Mouse (Mus musculus) T-cell, adult 2 months (primary cell): ENCODE results near the gene Trim40.
"Not testable (repeated sequence)": the region's sequence is repeated elsewhere in the genome, so short reads cannot be mapped to it uniquely, and the experiment has no call there.

Source experiments
- DNase-seq: peaks from one replicate; pipeline ENCODE4 v3.0.0; 2022; ENCODE audit warnings: low spot score

The Trim40 gene

DNA sequence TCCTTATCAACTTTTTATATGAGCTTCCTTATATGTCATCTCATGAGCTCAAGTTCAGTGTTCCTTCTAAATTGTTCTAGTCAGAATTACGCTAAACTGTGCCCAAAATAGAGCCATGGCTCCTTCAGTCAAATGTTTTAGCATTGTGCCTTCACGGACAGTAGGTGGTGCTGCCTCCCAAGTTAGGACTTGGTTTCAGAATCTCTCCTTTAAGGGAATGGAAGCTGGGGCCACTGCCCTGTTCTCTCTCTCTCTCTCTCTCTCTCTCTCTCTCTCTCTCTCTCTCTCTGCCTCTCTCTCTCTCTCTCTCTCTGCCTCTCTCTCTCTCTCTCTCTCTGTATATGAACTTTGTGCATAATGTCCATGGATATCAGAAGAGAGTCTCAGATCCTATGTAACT is 2.4 kb upstream of the Trim40 start:
- DNase-seq, result peak; percentile 19

DNA sequence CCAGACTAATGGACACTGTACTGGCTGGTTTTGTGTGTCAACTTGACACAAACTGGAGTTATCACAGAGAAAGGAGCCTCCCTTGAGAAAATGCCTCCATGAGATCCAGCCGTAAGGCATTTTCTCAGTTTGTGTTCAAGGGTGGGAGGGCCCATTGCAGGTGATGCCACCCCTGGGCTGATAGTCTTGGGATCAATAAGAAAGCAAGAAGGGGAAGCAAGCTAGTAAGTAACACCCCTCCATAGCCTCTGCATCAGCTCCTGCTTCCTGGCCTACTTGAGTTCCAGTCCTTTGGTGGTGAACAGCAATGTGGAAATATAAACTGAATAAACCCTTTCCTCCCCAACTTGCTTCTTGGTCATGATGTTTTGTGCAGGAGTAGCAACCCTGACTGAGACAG is 1.6 kb upstream of the Trim40 start:
- DNase-seq, result not testable (repeated sequence)

DNA sequence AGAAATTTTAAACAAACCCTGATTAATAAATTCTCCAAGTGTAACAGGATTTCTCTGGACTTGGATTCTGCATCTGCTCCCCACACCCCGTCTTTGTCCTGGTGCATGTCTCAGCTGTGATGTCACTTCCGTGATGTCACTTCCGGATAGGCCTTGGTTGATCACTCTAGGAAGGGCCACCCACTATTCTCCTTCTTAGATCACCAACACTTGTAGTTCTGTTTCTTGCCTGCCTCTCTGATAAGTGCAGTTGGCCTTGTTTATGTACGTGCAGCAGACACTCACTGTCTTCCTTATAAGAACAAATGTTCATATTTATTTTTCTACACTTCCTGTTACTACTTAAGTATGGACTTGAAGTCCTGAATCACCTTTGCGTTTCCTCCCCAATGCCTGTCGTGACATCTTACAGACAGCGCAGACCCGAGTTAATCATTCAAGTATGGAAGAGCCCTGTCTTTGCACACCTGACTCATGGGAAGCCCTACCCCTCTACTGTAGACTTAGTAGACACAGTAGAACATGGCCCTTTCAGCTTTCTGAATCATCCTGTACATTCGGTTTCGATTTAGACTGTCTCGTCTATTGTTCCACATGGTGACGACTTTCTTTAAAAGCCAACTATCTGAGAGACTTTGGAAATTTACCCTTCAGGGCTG is 4.7 kb downstream of the Trim40 start:
- no peak for DNase-seq

DNA sequence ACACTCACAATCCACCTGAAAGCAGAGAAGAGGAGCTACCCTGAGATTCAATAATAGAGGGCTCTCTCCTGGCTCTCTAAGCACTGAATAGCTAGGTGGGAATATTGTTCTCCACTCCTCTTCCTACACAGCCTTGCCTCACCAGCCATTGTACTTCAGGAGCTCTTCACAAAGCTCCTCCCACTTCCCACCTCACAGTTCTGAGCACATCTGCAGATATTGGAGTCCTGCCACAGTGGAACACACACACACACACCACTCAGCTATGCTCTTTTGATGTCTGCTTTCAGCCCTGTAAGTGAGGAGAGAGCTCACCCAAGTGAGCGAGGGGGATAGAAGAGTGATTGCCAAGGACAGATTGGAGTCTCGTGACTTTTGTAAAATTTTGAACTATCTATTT is 6.6 kb downstream of the Trim40 start:
- DNase-seq, result no peak

DNA sequence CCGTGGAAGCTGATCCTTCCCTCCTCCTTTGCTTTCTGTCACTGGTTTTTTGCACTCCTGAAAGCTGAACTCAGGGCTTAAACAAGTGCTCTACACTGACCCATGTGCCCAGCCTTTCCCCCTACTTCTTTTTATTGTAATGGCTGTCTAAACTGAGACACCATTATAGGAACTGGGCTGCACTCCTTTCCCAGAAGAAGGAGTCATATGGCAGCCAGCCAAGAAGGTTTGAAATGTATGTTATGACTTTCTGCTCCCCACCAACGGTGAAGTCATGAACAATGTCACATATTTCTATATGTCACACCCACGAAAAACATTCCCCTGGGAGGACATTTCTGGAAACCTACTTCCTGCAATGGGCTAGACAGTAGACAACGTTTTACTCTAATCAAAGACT is 15.3 kb downstream of the Trim40 start:
- DNase-seq, result no peak

DNA sequence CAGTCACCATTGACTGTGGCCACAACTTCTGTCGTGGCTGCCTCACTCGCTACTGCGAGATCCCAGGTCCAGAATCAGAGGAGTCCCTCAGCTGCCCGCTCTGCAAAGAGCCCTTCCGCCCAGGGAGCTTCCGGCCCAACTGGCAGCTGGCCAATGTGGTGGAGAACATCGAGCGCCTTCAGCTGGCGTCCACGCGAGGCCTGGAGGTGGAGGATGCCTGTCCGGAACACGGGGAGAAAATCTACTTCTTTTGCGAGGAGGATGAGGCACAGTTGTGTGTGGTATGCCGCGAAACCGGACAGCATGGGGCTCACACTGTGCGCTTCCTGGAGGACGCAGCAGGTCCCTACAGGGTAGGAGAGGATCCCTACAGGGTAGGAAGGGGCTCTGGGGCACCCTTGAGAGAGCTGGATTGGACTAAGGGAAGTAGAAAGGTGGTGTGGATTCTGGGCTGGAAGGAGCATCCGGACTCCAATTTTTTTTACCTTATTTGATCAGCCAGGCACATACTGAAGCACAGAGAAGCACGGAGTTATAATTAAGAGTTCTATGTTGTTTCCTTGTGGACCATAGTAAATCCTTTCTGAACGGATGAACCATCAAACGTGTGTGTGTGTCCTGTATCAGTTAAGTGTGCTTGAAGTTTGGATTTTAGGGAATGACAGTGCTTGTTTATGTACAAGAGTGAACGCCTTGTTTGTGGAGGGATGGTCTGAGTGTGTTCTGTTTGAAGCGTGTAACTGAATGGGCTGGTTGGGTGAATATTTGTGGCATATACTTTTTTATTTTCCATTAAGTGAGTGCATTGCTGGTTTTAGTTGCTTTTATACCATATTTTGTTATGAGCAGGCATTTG is 19.7 kb downstream of the Trim40 start:
- DNase-seq, result no peak

DNA sequence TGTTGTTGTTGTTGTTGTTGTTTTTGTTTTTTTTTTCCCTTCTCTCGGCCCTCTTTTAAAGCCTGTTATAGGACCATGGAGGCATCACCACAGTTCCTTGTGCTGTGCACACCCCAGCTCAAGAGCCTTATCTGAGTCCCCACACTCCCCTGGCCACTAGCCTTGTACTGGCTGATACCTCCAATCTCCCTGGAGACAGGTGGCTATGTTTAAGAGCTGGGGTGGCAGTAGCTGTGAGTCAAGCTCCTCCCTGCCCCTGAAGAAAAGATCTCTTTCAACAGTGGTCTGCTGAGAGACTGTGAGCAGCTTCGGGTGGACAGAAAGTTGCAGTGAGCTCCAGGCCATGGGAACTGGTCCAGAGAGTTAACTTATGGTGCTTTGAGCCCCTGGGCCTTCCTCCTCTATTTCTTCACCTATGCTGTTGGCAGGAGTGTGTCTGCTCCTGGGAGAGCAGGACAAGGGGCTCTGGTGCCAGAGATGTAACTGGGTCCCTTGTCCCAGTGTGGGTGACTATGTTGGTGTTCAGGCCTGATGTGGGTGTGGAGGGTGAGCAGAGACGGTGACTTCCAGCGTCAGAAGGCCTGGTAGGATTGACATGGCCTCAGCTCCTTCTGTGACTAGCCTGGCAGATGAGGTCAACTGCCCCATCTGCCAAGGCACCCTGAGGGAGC is 20.5 kb downstream of the Trim40 start, which contains the start of gene Trim10:
Trim10 (plus strand) TSS at position 291 of the 671 bp plus-strand sequence.
- no peak for DNase-seq

DNA sequence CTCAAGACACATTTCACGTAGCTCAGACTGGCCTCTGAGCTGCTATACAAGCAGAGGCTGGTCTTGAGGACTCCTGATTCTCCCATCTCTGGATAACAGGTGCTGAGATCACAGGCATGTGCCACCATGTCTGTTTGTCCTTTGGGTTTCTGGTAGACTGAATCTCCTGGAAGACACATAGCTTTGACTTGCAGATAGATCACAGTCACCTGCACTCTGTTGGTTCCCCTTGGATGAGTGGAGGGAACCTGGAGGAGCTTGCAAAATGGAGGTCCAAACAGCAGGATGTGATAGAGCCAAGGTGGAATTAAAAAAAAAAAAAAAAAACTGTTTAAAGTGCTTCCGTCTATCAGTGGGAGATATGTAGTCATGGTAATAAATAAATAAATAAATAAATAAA is 21.1 kb downstream of the Trim40 start:
- DNase-seq, result no peak

DNA sequence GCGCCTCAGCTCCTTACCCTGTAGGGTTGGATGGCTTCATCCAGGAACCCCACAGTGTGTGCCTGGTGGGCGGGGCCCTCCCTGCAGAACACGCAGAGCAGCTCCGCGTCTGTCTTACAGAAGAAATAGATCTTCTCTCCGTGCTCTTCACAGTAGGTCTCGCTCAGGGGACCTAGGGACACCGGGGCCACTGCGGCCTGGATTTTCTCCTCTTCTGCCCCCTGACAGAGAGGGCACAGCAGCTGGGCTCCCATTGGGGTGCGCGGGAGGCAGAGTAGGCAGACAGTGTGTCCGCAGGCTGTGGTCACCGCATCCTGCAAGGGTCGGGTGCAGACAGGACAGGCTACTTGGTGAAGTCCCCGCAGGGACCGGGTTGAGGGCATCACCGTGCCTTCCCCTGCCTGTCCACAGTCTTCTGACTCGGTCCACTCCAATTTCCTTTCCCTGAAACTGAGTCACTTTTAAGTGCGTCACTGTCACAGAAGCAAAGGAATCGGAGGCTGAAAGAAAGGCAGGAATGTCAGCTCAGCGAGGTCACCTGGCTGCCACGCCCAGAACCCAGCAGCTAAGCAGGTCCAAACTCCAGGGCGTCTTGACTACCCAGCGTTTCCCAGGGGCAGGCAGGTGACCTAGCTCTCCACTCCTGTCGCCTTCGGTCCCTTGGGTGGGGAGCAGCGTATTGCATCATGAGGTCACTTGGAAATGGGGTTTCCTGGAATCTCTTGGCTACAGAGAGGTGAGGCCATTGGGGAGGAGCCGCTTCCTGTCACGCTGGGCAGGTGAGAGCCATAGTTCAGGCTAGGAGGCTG is 23.0 kb downstream of the Trim40 start, which contains the start of gene Trim15:
Trim15 (minus strand) TSS at position 492 of the 809 bp plus-strand sequence.
- no peak for DNase-seq

DNA sequence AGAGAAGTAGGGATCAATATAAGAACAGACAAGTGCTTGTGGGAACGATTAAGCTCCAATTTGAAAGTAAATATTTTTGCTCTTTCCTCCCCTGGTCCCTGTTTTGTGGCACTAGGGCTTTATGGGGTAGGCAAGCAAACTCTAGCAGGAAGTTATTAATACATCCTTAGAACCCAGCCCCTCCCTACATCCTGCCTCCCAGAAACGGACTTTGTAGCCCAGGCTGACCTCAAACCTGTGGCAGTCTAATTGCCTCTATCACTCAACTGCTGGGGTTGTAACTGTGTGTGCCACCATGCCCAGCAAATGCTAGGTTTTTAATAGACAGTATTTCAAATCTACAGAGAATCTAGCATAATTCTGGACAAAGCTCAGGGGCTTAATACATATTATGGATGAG is 28.2 kb downstream of the Trim40 start:
- DNase-seq, result no peak

DNA sequence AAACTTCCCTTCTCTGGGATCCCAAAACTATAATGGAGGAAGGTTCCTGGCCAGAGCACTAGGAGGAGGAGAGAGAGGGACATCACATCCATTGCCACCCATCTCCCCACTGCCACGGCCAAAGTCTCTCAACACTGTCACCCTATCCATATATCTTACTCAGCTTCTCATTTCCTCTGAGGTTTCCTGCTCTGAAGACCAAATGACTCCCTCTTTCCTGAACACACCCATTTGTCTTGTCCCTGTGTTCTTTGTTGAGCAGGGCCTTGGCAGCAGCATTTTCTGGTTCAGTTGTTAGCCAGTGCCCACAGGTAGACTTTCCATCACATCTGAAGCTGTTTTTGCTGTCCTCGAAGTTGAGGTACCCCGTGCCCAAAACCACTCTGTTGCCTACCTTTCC is 31.7 kb downstream of the Trim40 start:
- no peak for DNase-seq

DNA sequence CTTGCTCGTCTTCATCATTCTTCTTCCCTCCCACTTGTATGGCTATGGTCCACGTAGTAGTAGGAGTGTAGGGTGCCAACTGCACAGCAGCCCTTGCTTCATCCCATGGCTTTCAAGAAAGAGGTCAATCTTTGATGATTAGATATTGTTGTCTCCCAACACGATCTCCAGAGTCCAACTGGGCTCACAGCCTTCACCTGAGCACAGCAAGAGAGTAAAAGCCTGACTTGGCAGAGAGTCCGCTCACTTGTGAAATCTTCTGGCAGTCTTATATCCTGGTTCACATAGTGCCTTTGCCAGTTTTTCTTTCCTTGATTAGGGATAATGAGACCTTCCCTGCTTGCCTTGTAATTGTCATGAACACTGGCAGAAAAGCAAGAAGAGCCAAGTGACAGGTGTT is 33.7 kb downstream of the Trim40 start:
- no peak for DNase-seq

DNA sequence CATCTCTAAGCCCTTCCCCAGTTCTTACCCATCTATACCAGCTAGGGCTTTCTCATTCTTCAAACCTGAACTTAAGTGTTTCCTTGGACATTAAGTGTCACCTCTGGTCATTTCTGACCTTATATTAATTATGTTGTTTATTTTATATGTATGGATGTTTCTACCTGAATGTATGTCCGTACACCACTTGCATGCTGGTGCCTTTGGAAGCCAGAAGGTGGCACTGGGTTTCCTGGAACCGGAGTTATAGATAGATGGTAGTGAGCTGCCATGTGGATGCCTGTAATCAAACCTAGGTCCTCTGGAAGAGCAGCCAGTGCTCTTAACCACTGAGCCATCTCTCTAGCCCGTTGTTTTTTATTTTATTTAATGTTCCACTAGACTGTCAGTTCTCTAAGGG is 34.4 kb downstream of the Trim40 start:
- no peak for DNase-seq

DNA sequence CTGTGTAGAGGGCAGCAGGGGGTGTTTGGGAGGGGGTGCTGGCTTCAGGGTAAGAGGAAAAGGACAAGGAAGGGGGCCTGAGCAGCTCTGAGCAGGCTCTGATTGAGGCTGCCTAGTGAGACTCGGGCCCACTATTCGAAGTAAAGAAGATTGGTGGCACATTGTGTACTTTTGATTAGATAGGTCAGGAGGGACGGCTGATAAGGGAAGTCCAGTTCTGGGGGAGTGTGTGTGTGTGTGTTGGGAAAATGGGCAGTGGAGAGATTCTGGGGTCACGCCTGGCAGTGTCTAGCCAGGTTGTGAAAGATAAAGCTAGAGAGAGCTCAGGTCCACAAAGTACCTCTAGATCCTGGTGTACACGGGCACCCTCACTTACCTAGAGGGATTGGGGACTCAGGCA is 38.3 kb downstream of the Trim40 start:
- no peak for DNase-seq

DNA sequence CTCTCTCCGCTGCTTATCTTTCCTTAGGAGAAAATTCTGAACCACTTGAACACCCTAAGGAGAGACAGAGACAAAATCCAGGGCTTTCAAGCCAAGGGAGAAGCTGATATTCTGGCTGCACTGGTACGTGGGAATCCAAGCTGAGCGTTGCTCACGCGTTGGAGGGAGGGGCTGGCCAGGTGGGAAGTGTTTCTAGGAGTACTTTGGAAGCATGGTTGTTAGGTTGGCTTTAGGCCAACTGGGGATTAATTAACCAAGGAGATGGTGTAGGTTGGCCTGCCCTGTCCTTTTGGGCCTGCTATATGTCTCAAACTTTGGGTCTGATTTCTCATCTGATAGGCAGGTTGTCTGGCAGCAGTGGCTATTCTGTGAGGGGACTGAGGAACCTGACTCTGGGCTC is 38.7 kb downstream of the Trim40 start:
- DNase-seq, result no peak

DNA sequence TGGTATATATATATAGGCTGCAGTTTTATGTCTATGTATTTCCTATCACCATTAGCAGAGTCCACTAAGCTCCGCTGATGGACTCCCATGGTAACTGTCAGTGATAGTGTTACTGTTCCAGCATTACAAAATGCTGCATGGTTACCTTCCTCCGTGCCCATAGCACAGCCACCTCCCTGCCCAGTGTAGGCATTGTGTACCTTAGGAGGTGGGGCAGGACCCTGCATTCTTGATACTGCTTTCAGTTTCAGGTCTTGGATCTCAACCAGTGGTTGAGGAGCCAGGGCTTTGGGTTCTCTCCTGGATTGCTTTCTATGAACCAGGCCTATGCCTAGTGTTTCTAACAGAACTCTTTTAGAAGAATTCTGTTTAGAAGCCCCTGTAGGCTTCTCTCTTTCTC is 39.9 kb downstream of the Trim40 start:
- no peak for DNase-seq

DNA sequence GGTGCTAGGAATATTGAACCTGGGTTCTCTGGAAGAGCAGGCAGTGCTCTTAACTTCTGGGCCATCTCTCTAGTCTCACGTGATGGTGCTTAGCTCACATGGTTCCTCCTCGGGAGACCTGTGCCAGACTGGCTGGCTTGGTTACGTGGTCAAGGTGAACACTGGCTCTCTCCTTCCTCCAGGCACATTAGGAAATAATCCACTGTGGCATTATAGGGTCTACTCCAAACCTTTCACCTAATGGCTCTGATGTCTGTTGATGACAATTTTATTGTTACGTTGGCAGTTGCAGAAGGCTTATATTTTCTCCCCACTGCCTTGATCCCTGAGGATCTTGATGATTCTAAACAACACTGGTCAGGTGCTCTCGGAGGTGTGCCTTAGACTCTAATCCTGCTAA is 41.0 kb downstream of the Trim40 start:
- DNase-seq, result no peak

DNA sequence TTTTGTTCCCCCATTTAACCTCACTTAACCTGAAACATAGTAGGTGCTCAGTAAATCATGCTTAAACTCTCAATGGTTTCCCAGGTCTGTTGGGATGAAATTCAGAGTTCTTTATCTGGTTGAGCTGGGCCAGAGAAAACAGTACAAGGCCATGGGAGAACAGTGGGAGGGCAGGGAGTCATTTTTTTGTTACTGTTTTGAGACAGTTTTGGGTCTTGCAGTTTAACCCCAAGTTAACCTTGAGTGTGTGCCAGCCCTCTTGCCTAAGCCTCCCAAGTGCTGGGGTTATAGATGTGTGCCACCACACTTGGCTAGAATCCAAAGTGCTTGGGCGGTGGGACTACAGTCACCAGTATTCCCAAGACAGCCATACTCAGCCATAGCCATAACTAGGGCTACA is 45.2 kb downstream of the Trim40 start:
- no peak for DNase-seq

DNA sequence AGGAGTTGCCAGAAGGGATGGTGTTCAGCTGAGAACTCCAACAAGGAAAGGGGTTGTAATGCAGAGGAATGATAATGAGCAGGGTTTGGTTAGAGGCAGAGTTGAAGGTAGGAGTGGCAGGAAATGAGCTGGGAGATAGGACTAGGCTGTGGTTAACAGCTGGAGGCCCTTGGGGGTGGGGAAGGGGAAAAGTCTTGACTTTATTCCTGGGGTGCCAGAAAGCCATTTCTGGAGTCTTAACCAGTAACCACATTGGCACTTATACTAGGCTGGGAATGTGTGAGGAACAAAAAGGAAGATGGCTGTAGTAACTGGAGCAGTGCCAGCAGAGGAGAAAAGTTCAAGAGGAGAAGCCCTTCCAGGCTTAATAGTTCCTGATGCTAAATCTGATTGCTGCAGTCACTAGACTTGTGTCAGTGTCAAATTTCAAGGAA is 45.6 kb downstream of the Trim40 start:
- no peak for DNase-seq

DNA sequence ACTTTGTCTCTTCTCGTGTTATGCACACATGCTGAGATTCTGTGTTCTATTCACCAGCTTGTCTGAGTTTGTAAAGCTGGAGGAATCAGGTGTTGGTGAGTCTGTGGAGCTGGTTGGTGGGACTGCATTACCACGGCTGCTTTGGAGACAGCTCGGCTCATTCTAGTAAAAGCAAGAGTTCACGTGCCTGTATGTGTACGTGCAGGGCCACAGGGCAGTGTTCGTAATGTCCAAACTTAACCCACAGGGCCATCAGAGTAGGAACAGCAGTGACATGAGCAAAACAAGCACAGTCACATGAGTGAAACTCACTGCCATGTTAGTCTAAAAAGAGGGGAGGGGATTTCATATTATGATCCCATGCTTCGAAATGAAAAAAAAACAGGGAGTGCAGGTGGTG is 46.2 kb downstream of the Trim40 start:
- DNase-seq, result no peak

DNA sequence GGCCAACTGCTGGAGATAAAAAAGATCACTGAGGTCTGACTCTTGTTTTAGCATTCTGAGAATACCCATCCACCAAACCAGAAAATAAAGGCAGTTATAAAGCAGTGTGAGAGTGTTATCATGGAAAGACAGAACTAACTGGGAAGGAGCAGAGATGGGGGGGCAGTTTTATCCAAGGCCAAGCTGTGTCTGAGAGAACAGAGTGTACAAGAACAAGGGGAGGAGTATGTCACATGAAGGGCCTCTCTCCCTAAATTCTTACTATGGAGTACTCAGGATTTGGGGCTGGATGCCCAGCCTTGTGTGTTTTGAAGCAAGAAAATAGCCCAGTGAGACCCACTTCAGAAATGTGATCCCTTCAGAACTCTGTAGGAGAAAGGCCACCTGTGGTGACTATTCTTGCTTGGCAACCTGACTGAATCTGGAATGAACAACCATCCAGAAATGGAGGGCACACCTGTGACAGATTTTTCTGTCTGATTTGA is 48.9 kb downstream of the Trim40 start:
- DNase-seq, result no peak

DNA sequence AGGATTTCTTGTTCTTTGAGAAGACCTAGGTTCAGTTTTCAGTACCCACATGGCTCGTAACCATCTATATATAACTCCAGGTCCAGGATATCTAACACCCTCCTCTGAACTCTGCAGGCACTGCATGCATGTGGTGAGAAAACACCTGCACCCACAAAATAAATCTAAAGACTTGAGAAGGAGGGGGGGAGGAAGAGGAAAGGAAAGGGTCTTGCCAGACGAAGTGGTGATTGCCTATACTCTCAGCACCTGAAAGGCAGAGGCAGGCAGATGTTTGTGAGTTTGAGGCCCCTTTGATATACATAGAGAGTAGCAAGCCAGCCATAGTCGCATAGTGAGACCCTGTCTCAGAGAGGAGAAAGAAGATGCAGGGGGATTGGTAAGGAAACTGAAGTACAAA is 50.0 kb downstream of the Trim40 start:
- DNase-seq, result no peak
